Comparison of ENCODE assay signal across 11 mouse cellular contexts in genomic region chr13:60173186-60173585, GRCm38 (mm10). TPM values are rescaled to one million over a fixed set of nuclear protein-coding genes. Genes with fewer than 3 reads are reported as not detected.
DNase-seq lines count a peak whose midpoint lies in the region; TF ChIP-seq lines count a peak whose summit lies in the region.
"Had no signal": no experiment of that assay in that cellular context is flagged by ENCODE, and none has a peak within 500 bp of the region (broad histone marks: within the 10 kb centered on the region; RNA-seq: fewer than 3 reads in every experiment).

No protein-coding gene starts in this region.

- intact Hi-C loops in gastrocnemius, adult 2 months (cut with DNase I): loop anchor here (5.0 kb wide), 2 partner anchors 86 to 331 kb away; no protein-coding TSS in a partner anchor
- intact Hi-C loops in gastrocnemius, postnatal 36 days (cut with DNase I): no loop called here

- H3K27me3 ChIP-seq in midbrain, embryonic 10.5 days (ENCODE audit: low read depth, poor library complexity, severe bottlenecking): peaks cover 49% of the 10 kb centered on the region

- no peak for DNase-seq in gastrocnemius, adult 2 months
- no peak for DNase-seq in gastrocnemius, postnatal 36 days
- peak; percentile 27 for DNase-seq in retina, postnatal 1 day
- DNase-seq in retina, embryonic 14.5 days (ENCODE audit: low spot score): no peak
- DNase-seq in midbrain, embryonic 10.5 days (ENCODE audit: low spot score): no peak
- no peak for DNase-seq in layer of hippocampus, adult 18-20 months (ENCODE audit: low spot score in 2 of 2)
- no peak for DNase-seq in gastrocnemius, postnatal 4 days (ENCODE audit: low spot score in 2 of 2)
- DNase-seq in ovary, postnatal 14 days (ENCODE audit: low spot score): no peak
- DNase-seq: cerebellum, adult 8-10 months; lung, adult 2 months had no signal

- H3K27ac ChIP-seq in gastrocnemius, adult 2 months: peak overlapping the region; percentile 92
- H3K27ac ChIP-seq in midbrain, embryonic 10.5 days (replicated peaks): peak overlapping the region; percentile 99

- 6% methylated on average over 3 of the region's 3 CpGs for WGBS in midbrain, embryonic 10.5 days

- peak overlapping the region; percentile 93 for H3K4me3 ChIP-seq in gastrocnemius, adult 2 months
- peak overlapping the region; percentile 93 for H3K4me3 ChIP-seq in midbrain, embryonic 10.5 days

- TF ChIP-seq CTCF in gastrocnemius, adult 2 months (IDR thresholded peaks at IDR 0.05): no peak

- H3K4me1 ChIP-seq in midbrain, embryonic 10.5 days: peaks cover 67% of the 10 kb centered on the region

- H3K9me3 ChIP-seq in midbrain, embryonic 10.5 days (replicated peaks): 0 out of 2 replicates have a peak, but pooled peaks cover 3% of the 10 kb centered on the region

- H3K36me3 ChIP-seq in midbrain, embryonic 10.5 days: peaks cover 7% of the 10 kb centered on the region; the same call in 1 of the 2 replicates

RNA-seq across cellular contexts. Expression of gene Gas1, which starts 4.0 kb away (rescaled TPM):
- 10 to 100 TPM; 11.2 to 18.6 TPM for total RNA-seq in gastrocnemius, adult 2 months (2021)
- total RNA-seq in gastrocnemius, postnatal 36 days (2021): 10 to 100 TPM; 14.6 to 17.4 TPM
- 49.2 and 49.5 TPM in 2 replicates for polyA plus RNA-seq in midbrain, embryonic 10.5 days (2016; fragmentation: Nextera tagmentation; extraction: Ambion mirVana)
- 1 to 10 TPM; 7.9 to 9.6 TPM for total RNA-seq in layer of hippocampus, adult 18-20 months (2021)
- 100 to 1,000 TPM; 110 to 125 TPM for total RNA-seq in gastrocnemius, postnatal 4 days (2021)
- total RNA-seq: neutrophil, adult 5-6 weeks had no signal

Comparison
In these comparisons a context has a peak if more than half of its experiments do, and no peak if none do; other contexts are left out.
1. RNA of gene Gas1, which starts 4.0 kb away (total RNA-seq): 110 to 125 TPM in gastrocnemius, postnatal 4 days; 11.2 to 18.6 TPM in gastrocnemius, adult 2 months, 14.6 to 17.4 TPM in gastrocnemius, postnatal 36 days and 7.9 to 9.6 TPM in layer of hippocampus, adult 18-20 months; every median in the first group is over 4 times any median in the second.